Mouse (Mus musculus): ENCODE measurements at regions not wholly inside any gene's neighbourhood (a gene's known extent, or its start where the extent isn't known, plus 50 kb on each side); places are given as distances from the start of the nearest gene placed in this dataset.

DNA sequence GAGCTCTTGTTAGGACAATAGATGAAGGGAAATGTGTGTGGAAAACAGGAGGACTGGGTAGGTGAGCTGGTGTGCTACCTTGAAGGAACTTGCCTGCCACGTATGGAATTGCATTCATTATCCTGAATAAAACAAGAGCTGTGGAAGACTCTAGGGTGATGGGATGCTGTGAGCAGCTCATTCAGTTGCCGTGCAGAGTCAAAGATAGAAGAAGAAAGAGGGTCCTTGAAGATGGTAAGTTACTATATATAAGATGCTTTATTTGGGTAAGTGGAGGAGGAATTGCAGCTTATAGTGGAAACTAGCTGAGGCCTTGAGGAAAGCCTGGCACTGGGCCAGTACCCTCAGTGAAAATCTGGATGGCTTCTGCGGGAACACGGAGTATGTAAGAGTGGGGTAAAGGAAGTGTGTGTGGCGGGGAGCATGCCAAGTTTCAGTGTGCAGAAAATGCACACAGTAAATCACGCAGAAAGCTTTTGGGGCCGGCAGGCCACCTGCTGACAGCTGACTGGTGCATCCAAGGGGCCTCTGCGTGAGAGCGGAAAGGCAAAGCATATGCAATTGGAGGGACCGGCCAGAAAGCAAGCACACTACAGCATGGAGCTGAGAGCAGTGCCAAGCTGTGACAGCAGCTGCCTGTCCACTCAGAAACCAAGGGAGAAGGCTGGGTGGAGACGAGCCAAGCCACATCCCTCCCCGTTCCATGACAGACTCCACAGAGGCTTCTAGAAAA is 149.7 kb upstream of the Vldlr start:
- Histone ChIP-seq H3K9ac (replicated peaks; ENCODE audit: low read length) (no peak overlapping the region), H3K9me3 (ENCODE audit: low read length) (no peaks in the 10 kb centered on the region), H3K36me3 (ENCODE audit: insufficient read depth, low read length) (no peaks in the 10 kb centered on the region), H3K27ac (peak overlapping the region; percentile 59), H3K4me3 (ENCODE audit: low read length) (no peak overlapping the region), H3K4me1 (ENCODE audit: insufficient read depth, low read length) (peaks cover 10% of the 10 kb centered on the region), H3K4me2 (ENCODE audit: low read depth, low read length) (peak overlapping the region; percentile 27), H3K27me3 (ENCODE audit: insufficient read depth, low read length) (no peaks in the 10 kb centered on the region)
- DNase-seq (ENCODE audit: low spot score) (peak; percentile 89), ATAC-seq (peak; percentile 98)
- 19% methylated on average over 12 of the region's 12 CpGs for WGBS
- no peak for TF ChIP-seq CTCF (IDR thresholded peaks at IDR 0.05; ENCODE audit: low read depth)

GRCm38 (mm10) chr19:27073281-27073680 is 143.0 kb upstream of the Vldlr start:
- TF ChIP-seq CTCF (IDR thresholded peaks at IDR 0.05; ENCODE audit: low read depth), result no peak
- Histone ChIP-seq H3K9me3 (ENCODE audit: low read length) (no peaks in the 10 kb centered on the region), H3K27me3 (ENCODE audit: insufficient read depth, low read length) (no peaks in the 10 kb centered on the region), H3K4me3 (ENCODE audit: low read length) (no peak overlapping the region), H3K4me1 (ENCODE audit: insufficient read depth, low read length) (no peaks in the 10 kb centered on the region), H3K4me2 (ENCODE audit: low read depth, low read length) (no peak overlapping the region), H3K36me3 (ENCODE audit: insufficient read depth, low read length) (no peaks in the 10 kb centered on the region), H3K9ac (replicated peaks; ENCODE audit: low read length) (no peak overlapping the region), H3K27ac (no peak overlapping the region)
- ATAC-seq (no peak), DNase-seq (ENCODE audit: low spot score) (no peak)
- WGBS, result 61% methylated on average over 3 of the region's 3 CpGs

GRCm38 (mm10) chr19:27075019-27075418 is 141.3 kb upstream of the Vldlr start:
- no peaks in the 10 kb centered on the region for H3K9me3 ChIP-seq (ENCODE audit: low read length)
- H3K4me1 ChIP-seq (ENCODE audit: insufficient read depth, low read length), result no peaks in the 10 kb centered on the region
- no peak overlapping the region for H3K27ac ChIP-seq
- no peak overlapping the region for H3K4me2 ChIP-seq (ENCODE audit: low read depth, low read length)
- no peaks in the 10 kb centered on the region for H3K36me3 ChIP-seq (ENCODE audit: insufficient read depth, low read length)
- no peak overlapping the region for H3K4me3 ChIP-seq (ENCODE audit: low read length)
- 68% methylated on average over 5 of the region's 5 CpGs for WGBS
- H3K27me3 ChIP-seq (ENCODE audit: insufficient read depth, low read length), result no peaks in the 10 kb centered on the region
- DNase-seq (ENCODE audit: low spot score) (no peak), ATAC-seq (no peak)
- H3K9ac ChIP-seq (replicated peaks; ENCODE audit: low read length), result no peak overlapping the region
- TF ChIP-seq CTCF (IDR thresholded peaks at IDR 0.05; ENCODE audit: low read depth), result no peak

DNA sequence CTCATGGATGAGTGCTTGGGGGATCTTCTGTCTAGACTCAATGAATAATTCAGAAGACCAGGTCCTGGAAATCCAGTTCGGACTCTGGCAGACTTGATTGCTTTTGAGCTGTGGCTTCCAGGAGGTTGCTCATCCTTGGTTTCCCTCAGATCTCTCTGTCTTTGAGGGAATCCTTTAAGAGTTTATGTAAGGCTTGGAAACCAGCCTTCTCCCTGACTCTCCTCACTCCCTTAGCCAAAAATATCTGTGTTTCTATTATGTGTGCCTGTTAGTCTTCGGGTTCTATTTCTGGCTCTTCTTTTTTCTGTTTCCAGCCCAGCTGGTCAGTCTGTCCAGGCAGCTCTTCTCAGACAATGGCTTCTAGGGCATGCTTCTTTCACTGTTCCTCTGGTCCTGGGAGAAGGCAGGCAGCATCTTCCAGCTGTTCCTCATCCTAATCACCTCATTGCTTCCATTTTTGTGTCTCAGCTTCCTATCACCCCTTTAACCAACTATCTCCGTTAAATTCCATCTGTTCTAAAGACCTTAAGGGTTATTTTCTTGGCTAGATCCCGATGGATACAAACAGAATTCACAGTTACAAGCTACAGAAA is 139.3 kb upstream of the Vldlr start:
- H3K36me3 ChIP-seq (ENCODE audit: insufficient read depth, low read length), result no peaks in the 10 kb centered on the region
- DNase-seq (ENCODE audit: low spot score) (no peak), ATAC-seq (no peak)
- H3K4me1 ChIP-seq (ENCODE audit: insufficient read depth, low read length), result no peaks in the 10 kb centered on the region
- TF ChIP-seq CTCF (IDR thresholded peaks at IDR 0.05; ENCODE audit: low read depth), result no peak
- H3K4me3 ChIP-seq (ENCODE audit: low read length), result no peak overlapping the region
- H3K9ac ChIP-seq (replicated peaks; ENCODE audit: low read length), result no peak overlapping the region
- H3K4me2 ChIP-seq (ENCODE audit: low read depth, low read length), result no peak overlapping the region
- H3K27ac ChIP-seq, result no peak overlapping the region
- H3K27me3 ChIP-seq (ENCODE audit: insufficient read depth, low read length), result no peaks in the 10 kb centered on the region
- WGBS, result 62% methylated on average over 4 of the region's 4 CpGs
- no peaks in the 10 kb centered on the region for H3K9me3 ChIP-seq (ENCODE audit: low read length)

GRCm38 (mm10) chr19:27087344-27087743 is 128.9 kb upstream of the Vldlr start:
- no peaks in the 10 kb centered on the region for H3K9me3 ChIP-seq (ENCODE audit: low read length)

GRCm38 (mm10) chr19:27087833-27088232 is 128.5 kb upstream of the Vldlr start:
- H3K4me3 ChIP-seq (ENCODE audit: low read length), result no peak overlapping the region
- ATAC-seq, result no peak
- H3K4me2 ChIP-seq (ENCODE audit: low read depth, low read length), result no peak overlapping the region
- TF ChIP-seq CTCF (IDR thresholded peaks at IDR 0.05; ENCODE audit: low read depth), result no peak
- no peak for DNase-seq (ENCODE audit: low spot score)
- no peak overlapping the region for H3K9ac ChIP-seq (replicated peaks; ENCODE audit: low read length)
- no peak overlapping the region for H3K27ac ChIP-seq
- no peaks in the 10 kb centered on the region for H3K4me1 ChIP-seq (ENCODE audit: insufficient read depth, low read length)
- WGBS, result 79% methylated on average over 5 of the region's 5 CpGs
- no peaks in the 10 kb centered on the region for H3K36me3 ChIP-seq (ENCODE audit: insufficient read depth, low read length)
- no peaks in the 10 kb centered on the region for H3K27me3 ChIP-seq (ENCODE audit: insufficient read depth, low read length)
- H3K9me3 ChIP-seq (ENCODE audit: low read length), result no peaks in the 10 kb centered on the region

More at GRCm38 (mm10) chr19:27087344-27087743, 128.9 kb upstream of the Vldlr start:
- ATAC-seq (no peak), DNase-seq (ENCODE audit: low spot score) (no peak)
- no peak overlapping the region for H3K27ac ChIP-seq
- H3K9ac ChIP-seq (replicated peaks; ENCODE audit: low read length), result no peak overlapping the region
- no peak overlapping the region for H3K4me2 ChIP-seq (ENCODE audit: low read depth, low read length)
- no peak for TF ChIP-seq CTCF (IDR thresholded peaks at IDR 0.05; ENCODE audit: low read depth)
- H3K4me1 ChIP-seq (ENCODE audit: insufficient read depth, low read length), result no peaks in the 10 kb centered on the region
- no peaks in the 10 kb centered on the region for H3K27me3 ChIP-seq (ENCODE audit: insufficient read depth, low read length)
- no peaks in the 10 kb centered on the region for H3K36me3 ChIP-seq (ENCODE audit: insufficient read depth, low read length)
- 75% methylated on average over 2 of the region's 2 CpGs for WGBS
- H3K4me3 ChIP-seq (ENCODE audit: low read length), result no peak overlapping the region

DNA sequence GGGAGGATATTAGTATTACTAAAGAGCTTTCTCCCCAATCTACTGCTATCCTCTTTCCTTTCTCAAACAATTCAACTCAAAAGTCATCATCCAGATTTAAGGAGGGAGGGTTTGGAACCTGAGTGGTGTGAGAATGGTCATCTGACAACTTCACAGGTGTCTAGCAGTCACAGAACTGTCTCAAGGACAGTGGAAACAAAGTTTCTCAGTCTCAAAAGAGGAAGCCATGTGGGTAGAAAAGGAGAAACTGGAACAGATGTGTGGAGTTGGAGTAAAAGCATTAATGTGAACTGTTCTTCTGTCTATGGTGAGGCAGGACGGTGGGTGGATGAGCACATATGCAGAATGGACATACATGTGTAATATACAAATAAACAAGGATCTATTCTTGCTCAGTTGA is 127.2 kb upstream of the Vldlr start:
- Histone ChIP-seq H3K9ac (replicated peaks; ENCODE audit: low read length) (no peak overlapping the region), H3K27me3 (ENCODE audit: insufficient read depth, low read length) (no peaks in the 10 kb centered on the region), H3K4me3 (ENCODE audit: low read length) (no peak overlapping the region), H3K27ac (no peak overlapping the region), H3K4me2 (ENCODE audit: low read depth, low read length) (no peak overlapping the region), H3K36me3 (ENCODE audit: insufficient read depth, low read length) (no peaks in the 10 kb centered on the region), H3K4me1 (ENCODE audit: insufficient read depth, low read length) (no peaks in the 10 kb centered on the region), H3K9me3 (ENCODE audit: low read length) (no peaks in the 10 kb centered on the region)
- ATAC-seq, result no peak
- 93% methylated on average over 1 of the region's 1 CpGs for WGBS
- no peak for TF ChIP-seq CTCF (IDR thresholded peaks at IDR 0.05; ENCODE audit: low read depth)
- DNase-seq (ENCODE audit: low spot score), result no peak
